Mouse (Mus musculus) stomach, postnatal 0 days (tissue): ENCODE results near the gene Scn1a.

Experiments
- CTCF ChIP-seq: IDR thresholded peaks from 2 replicates; pipeline ENCODE4 v1.5.1; 2016; ENCODE audit warnings: antibody characterized with exemption, low read depth, mild to moderate bottlenecking, moderate library complexity
- EP300 ChIP-seq: optimal IDR thresholded peaks from 2 replicates; pipeline ENCODE3; 2016; ENCODE audit warnings: antibody characterized with exemption

DNA sequence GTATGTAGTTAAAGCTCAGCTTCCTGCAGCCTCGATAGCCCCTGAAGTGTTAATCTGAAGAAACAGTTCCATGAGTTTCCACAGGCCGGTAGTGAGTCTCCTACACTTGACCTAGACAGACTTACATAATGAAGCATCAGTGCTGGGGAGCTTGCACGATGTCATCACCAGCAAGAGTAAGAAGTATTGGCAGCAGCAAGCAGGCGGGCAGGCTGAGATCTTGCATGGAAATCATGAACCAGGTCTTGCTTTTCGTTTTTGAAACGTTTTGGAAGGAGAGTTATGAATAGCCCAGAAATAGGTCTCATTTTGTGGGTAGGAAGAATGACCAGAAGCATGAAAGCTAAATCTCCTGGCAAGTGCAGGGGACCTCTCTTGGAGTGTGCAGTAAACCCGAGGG is at the start of gene Scn1a:
- TF ChIP-seq CTCF: no peak
- no peak for TF ChIP-seq EP300
